Mouse (Mus musculus) intestine, embryonic 16.5 days (tissue): Measurements from ENCODE around the gene Cdk15. TPM values are rescaled to one million over a fixed set of nuclear protein-coding genes. Genes with fewer than 3 reads are reported as not detected.
A peak's percentile ranks its signal among the peaks of the same experiment; 100 is the strongest.

Experiments used
- ATAC-seq: fragments of 200-750 bp; cut with Nextera tagmentation; 2 replicates; pipeline ENCODE4 v1.8.0; 2017; ENCODE audit warnings: moderate TSS enrichment, moderate library complexity
- H3K27ac ChIP-seq: fragments of 300-500 bp; sonication (generic); 2 replicates; pipeline ENCODE4 v1.5.1; 2014; ENCODE audit warnings: mild to moderate bottlenecking, low read length
- H3K27me3 ChIP-seq: fragments of 300-500 bp; sonication (generic); replicated peaks from 2 replicates; pipeline ENCODE4 v1.6.1; 2014; ENCODE audit warnings: low read length, control low read depth, mixed read lengths; ENCODE audit not compliant: control insufficient read depth, insufficient read depth
- H3K36me3 ChIP-seq: fragments of 300-500 bp; sonication (generic); 2 replicates; pipeline ENCODE4 v1.6.1; 2014; ENCODE audit warnings: low read length, control low read depth; ENCODE audit not compliant: control insufficient read depth, insufficient read depth
- H3K4me1 ChIP-seq: fragments of 300-500 bp; sonication (generic); 2 replicates; pipeline ENCODE4 v1.6.1; 2014; ENCODE audit warnings: low read length, control low read depth, mixed read lengths; ENCODE audit not compliant: control insufficient read depth, insufficient read depth
- H3K4me2 ChIP-seq: fragments of 300-500 bp; sonication (generic); 2 replicates; pipeline ENCODE4 v1.6.1; 2014; ENCODE audit warnings: low read depth, low read length, control low read depth
- H3K4me3 ChIP-seq: fragments of 300-500 bp; sonication (generic); 2 replicates; pipeline ENCODE4 v1.5.1; 2014; ENCODE audit warnings: mild to moderate bottlenecking, low read length
- H3K9ac ChIP-seq: fragments of 300-500 bp; sonication (generic); 2 replicates; pipeline ENCODE4 v1.6.1; 2014; ENCODE audit warnings: low read depth, low read length
- H3K9me3 ChIP-seq: fragments of 300-500 bp; sonication (generic); 2 replicates; pipeline ENCODE4 v1.6.1; 2016; ENCODE audit warnings: low read length, control low read depth; ENCODE audit not compliant: control insufficient read depth
- WGBS: fragments of 180-500 bp; shearing (Covaris S2); extraction: QIAGEN DNeasy Blood & Tissue Kit; methylation state at CpG from one replicate; pipeline ENCODE4 v1.1.7; 2014; 5-methylcytosine and 5-hydroxymethylcytosine counted together
- polyA plus RNA-seq: library from polyadenylated mRNA; unstranded; fragments of >200 nt; fragmentation: Nextera tagmentation; extraction: Ambion mirVana; gene quantifications from 2 replicates; pipeline ENCODE4 v1.2.1, GENCODE M21; 2015

The Cdk15 gene
- polyA plus RNA-seq, 1 experiment from 2014 or later = 0.26 TPM

DNA sequence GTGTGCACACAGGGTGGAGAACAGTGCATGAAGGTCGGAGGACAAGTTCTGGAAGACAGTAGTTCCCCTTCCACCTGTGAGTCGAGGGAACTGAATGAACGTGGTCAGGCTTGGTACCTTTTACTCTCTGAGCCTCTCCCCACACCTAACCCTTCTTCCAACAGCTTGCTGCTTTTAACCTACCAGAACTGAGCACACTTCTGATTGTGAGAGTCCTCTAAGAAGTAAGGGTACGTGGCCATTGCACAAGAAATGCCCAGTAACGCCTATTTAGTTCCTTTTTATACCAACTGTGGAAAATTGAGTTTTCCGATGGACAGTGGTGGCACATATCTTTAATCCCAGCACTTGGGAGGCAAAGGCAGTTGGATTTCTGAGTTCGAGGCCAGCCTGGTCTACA, 28.2 kb upstream of the Cdk15 start:
- Histone ChIP-seq H3K4me2 (no peak overlapping the region), H3K27me3 (no peaks in the 10 kb centered on the region), H3K36me3 (no peaks in the 10 kb centered on the region), H3K9me3 (no peaks in the 10 kb centered on the region), H3K4me3 (no peak overlapping the region), H3K27ac (no peak overlapping the region), H3K9ac (no peak overlapping the region), H3K4me1 (no peaks in the 10 kb centered on the region)
- 78% methylated on average over 7 of the region's 7 CpGs for WGBS
- no peak for ATAC-seq

- Histone ChIP-seq H3K4me2 (no peak overlapping the region), H3K27me3 (no peaks in the 10 kb centered on the region), H3K4me1 (no peaks in the 10 kb centered on the region), H3K9me3 (no peaks in the 10 kb centered on the region), H3K4me3 (no peak overlapping the region), H3K36me3 (no peaks in the 10 kb centered on the region), H3K9ac (no peak overlapping the region), H3K27ac (no peak overlapping the region)
- ATAC-seq = no peak
- WGBS = 45% methylated on average over 4 of the region's 4 CpGs
These were observed 27.5 kb upstream of the Cdk15 start for GRCm38 (mm10) chr1:59229187-59229586.

- peak within 1 kb of the TSS; percentile 87 for H3K9ac ChIP-seq
- peak within 1 kb of the TSS; percentile 90 for H3K4me3 ChIP-seq
- no peaks in the 10 kb centered on the region for H3K36me3 ChIP-seq
- ATAC-seq = peak; percentile 97
- H3K27ac ChIP-seq = peak within 1 kb of the TSS; percentile 70
- WGBS = under 1% methylated on average over 58 of the region's 58 CpGs
- H3K4me2 ChIP-seq = peak within 1 kb of the TSS; percentile 78
- H3K27me3 ChIP-seq = no peaks in the 10 kb centered on the region
- H3K4me1 ChIP-seq = peaks cover 7% of the 10 kb centered on the region; the same call in 1 of the 2 replicates
- no peaks in the 10 kb centered on the region for H3K9me3 ChIP-seq
These were observed 19.8 kb upstream of the Cdk15 start, which contains the start of gene Als2 for GRCm38 (mm10) chr1:59236856-59237441. Gene Als2, minus strand, starts transcription at chr1:59237231.

GRCm38 (mm10) chr1:59237614-59238211, 19.0 kb upstream of the Cdk15 start:
- H3K4me1 ChIP-seq = peaks cover 7% of the 10 kb centered on the region; the same call in 1 of the 2 replicates
- H3K9me3 ChIP-seq = no peaks in the 10 kb centered on the region
- peak overlapping the region; percentile 90 for H3K4me3 ChIP-seq
- ATAC-seq = peak; percentile 64
- peak overlapping the region; percentile 72 for H3K9ac ChIP-seq
- 1% methylated on average over 19 of the region's 19 CpGs for WGBS
- peak overlapping the region; percentile 78 for H3K4me2 ChIP-seq
- no peaks in the 10 kb centered on the region for H3K36me3 ChIP-seq
- no peaks in the 10 kb centered on the region for H3K27me3 ChIP-seq
- peak overlapping the region; percentile 70 for H3K27ac ChIP-seq

DNA sequence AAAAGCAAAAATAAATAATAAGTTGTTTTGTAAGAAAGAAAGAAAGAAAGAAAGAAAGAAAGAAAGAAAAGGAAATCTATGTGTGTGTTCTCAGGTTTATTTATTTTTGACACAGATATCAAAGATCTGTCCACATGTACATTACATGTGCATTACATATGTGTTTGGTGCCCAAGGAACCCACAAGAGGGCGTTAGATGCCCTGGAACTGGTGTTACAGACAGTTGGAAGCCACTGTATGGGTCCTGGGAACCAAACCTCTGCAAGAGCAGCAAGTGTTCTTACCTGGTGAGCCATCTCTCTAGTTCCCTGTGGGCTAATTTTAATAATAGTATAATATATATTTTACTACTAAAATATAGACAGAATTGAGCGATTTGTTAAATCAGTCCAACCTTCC, 12.9 kb upstream of the Cdk15 start:
- no peak for ATAC-seq
- H3K4me1 ChIP-seq = no peaks in the 10 kb centered on the region
- WGBS = 68% methylated on average over 2 of the region's 2 CpGs

DNA sequence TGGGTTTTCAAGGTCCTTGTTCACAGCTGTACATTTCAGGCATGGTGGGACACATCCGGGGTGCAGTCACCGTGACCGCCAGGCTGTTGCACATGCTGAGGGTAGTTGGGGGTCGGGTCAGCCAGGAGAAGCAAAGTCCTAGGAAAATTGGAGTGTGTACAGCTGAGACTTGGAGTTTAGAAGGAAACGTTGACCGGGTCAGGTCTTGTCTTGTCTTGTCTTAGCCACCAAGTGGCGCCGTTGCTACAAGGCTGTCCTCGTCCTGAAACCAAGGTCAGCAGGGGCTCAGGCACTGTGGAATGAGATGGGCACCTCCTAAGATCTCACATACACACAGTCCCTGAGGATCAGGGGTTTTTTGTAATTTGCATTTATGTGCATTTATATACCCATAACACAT, 9.1 kb upstream of the Cdk15 start:
- Histone ChIP-seq H3K9ac (no peak overlapping the region), H3K4me3 (no peak overlapping the region), H3K4me2 (no peak overlapping the region), H3K27me3 (no peaks in the 10 kb centered on the region), H3K9me3 (no peaks in the 10 kb centered on the region), H3K36me3 (no peaks in the 10 kb centered on the region), H3K4me1 (no peaks in the 10 kb centered on the region), H3K27ac (no peak overlapping the region)
- WGBS = 5% methylated on average over 9 of the region's 9 CpGs
- ATAC-seq = no peak

More for the DNA sequence above, 12.9 kb upstream of the Cdk15 start:
- H3K4me2 ChIP-seq = no peak overlapping the region
- no peak overlapping the region for H3K9ac ChIP-seq
- no peaks in the 10 kb centered on the region for H3K9me3 ChIP-seq
- no peak overlapping the region for H3K27ac ChIP-seq
- no peaks in the 10 kb centered on the region for H3K36me3 ChIP-seq
- H3K27me3 ChIP-seq = no peaks in the 10 kb centered on the region
- H3K4me3 ChIP-seq = no peak overlapping the region

DNA sequence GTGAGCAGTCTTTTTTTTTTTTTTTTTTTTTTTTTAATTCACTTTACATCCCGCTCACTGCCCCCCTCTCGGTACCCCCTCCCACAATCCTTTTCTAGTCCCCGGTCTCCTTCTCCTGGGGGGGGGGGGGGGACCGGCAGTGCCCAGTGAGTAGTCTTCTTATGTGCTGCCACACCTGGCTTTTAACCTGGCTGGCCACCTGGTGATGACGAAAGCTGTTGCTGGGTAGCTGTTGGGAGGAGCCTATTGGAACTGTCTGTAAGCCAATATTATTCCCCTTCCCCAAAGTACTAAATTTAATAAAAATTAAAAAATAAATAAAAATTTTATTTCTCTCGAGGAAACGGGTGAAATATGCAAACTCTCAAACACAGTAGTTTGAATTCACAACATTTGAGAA, 3.9 kb upstream of the Cdk15 start:
- Histone ChIP-seq H3K4me2 (peak overlapping the region; percentile 58), H3K9ac (no peak overlapping the region), H3K36me3 (no peaks in the 10 kb centered on the region), H3K27ac (no peak overlapping the region), H3K4me1 (no peaks in the 10 kb centered on the region), H3K27me3 (no peaks in the 10 kb centered on the region), H3K4me3 (peak overlapping the region; percentile 34), H3K9me3 (no peaks in the 10 kb centered on the region)
- ATAC-seq = peak; percentile 58; the same call in 1 of the 2 replicates
- WGBS = 14% methylated on average over 6 of the region's 7 CpGs

DNA sequence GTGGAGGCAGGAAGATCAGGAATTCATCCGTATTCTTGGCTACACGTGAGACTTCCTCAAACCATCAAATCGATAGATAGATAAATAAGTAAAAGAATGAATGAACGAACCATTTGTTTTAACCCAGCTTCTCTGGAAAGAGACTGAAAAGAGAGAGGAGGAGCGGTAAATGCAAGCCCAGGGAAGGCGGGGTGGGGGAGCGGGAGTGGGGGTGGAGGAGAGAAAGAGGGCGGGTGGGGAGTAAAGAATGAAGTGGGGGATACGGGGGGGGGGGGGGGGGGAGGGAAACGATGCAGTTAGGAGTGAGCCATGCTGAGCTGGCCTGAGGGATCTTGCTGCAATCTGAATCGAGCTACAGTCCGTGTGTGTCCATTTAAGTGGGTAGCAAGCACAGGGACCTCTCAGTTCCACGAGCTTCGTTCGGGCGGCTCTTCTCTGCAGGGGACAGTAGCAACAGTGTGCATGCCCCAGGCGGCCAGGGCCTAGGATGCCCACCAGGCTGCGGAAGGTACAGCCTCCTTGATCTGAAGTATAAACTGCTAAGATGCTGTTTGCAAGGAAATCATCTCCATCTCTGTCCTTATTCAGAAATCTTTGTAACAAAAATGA, 3.3 kb upstream of the Cdk15 start:
- Histone ChIP-seq H3K9me3 (no peaks in the 10 kb centered on the region), H3K27me3 (no peaks in the 10 kb centered on the region), H3K4me3 (peak overlapping the region; percentile 34), H3K9ac (peak overlapping the region; percentile 24; the same call in 1 of the 2 replicates), H3K36me3 (no peaks in the 10 kb centered on the region), H3K27ac (no peak overlapping the region), H3K4me1 (no peaks in the 10 kb centered on the region), H3K4me2 (peak overlapping the region; percentile 58)
- ATAC-seq = no peak
- 7% methylated on average over 15 of the region's 18 CpGs for WGBS

DNA sequence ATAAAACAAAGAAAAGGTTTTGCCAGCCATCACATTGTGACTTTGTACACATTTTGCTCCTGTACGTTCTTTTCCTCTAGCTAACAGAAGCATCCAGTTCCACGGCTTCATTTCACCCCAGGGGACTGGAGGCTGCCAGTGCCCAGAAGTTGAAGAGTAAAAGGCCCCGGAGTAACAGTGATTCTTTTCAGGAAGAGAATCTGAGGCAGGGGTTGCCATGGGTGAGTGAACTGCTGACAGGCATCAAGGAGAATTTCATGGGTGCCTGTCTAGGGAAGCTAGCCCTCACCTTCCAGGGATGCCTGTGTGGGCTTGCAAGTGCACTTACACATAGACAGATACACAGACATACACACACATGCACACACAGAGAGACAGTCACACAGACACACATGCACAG, 1.0 kb downstream of the Cdk15 start:
- Histone ChIP-seq H3K4me3 (no peak overlapping the region), H3K9me3 (no peaks in the 10 kb centered on the region), H3K9ac (no peak overlapping the region), H3K27me3 (no peaks in the 10 kb centered on the region), H3K27ac (no peak overlapping the region), H3K4me2 (no peak overlapping the region), H3K4me1 (no peaks in the 10 kb centered on the region), H3K36me3 (no peaks in the 10 kb centered on the region)
- no peak for ATAC-seq
- WGBS = 69% methylated on average over 3 of the region's 3 CpGs
